Mouse (Mus musculus) midbrain, postnatal 0 days (tissue): ENCODE data around the gene Npas3. TPM values are rescaled to one million over a fixed set of nuclear protein-coding genes. Genes with fewer than 3 reads are reported as not detected.
A peak's percentile ranks its signal among the peaks of the same experiment; 100 is the strongest.

ENCODE experiments used
- ATAC-seq: fragments of 200-750 bp; cut with Nextera tagmentation; 2 replicates; pipeline ENCODE4 v1.8.0; 2017; ENCODE audit warnings: moderate number of reproducible peaks, mild to moderate bottlenecking, moderate TSS enrichment, moderate library complexity; ENCODE audit not compliant: low FRiP score
- DNase-seq: peaks from one replicate; pipeline ENCODE4 v3.0.0-alpha.2; 2015; ENCODE audit warnings: low spot score
- H3K27ac ChIP-seq: fragments of 300-500 bp; sonication (generic); 2 replicates; pipeline ENCODE4 v1.5.1; 2014; ENCODE audit warnings: low read depth, mild to moderate bottlenecking, low read length, mixed read lengths
- H3K27me3 ChIP-seq: fragments of 300-500 bp; sonication (generic); 2 replicates; pipeline ENCODE4 v1.6.1; 2014; ENCODE audit warnings: low read length, control low read depth, mixed read lengths; ENCODE audit not compliant: insufficient read depth
- H3K36me3 ChIP-seq: fragments of 300-500 bp; sonication (generic); 2 replicates; pipeline ENCODE4 v1.6.1; 2014; ENCODE audit warnings: low read length, control low read depth, mixed read lengths; ENCODE audit not compliant: insufficient read depth
- H3K4me1 ChIP-seq: fragments of 300-500 bp; sonication (generic); 2 replicates; pipeline ENCODE4 v1.6.1; 2014; ENCODE audit warnings: mild to moderate bottlenecking, control low read depth, antibody characterized with exemption, low read length, mixed read lengths; ENCODE audit not compliant: insufficient read depth
- H3K4me2 ChIP-seq: fragments of 300-500 bp; sonication (generic); 2 replicates; pipeline ENCODE4 v1.6.1; 2014; ENCODE audit warnings: low read depth, mild to moderate bottlenecking, low read length, mixed read lengths; ENCODE audit not compliant: poor library complexity, severe bottlenecking
- H3K4me3 ChIP-seq: fragments of 300-500 bp; sonication (generic); 2 replicates; pipeline ENCODE4 v1.5.1; 2014; ENCODE audit warnings: low read depth, mild to moderate bottlenecking, low read length, moderate library complexity
- H3K9ac ChIP-seq: fragments of 300-500 bp; sonication (generic); replicated peaks from 2 replicates; pipeline ENCODE4 v1.6.1; 2014; ENCODE audit warnings: mild to moderate bottlenecking, low read length, moderate library complexity, mixed read lengths; ENCODE audit not compliant: poor library complexity, severe bottlenecking
- H3K9me3 ChIP-seq: fragments of 300-500 bp; sonication (generic); 2 replicates; pipeline ENCODE4 v1.6.1; 2016; ENCODE audit warnings: low read length, control low read depth
- CTCF ChIP-seq: IDR thresholded peaks from 2 replicates; pipeline ENCODE4 v1.5.1; 2016; ENCODE audit warnings: antibody characterized with exemption, mild to moderate bottlenecking
- WGBS: fragments of 180-500 bp; shearing (Covaris S2); extraction: QIAGEN DNeasy Blood & Tissue Kit; methylation state at CpG from one replicate; pipeline ENCODE4 v1.1.7; 2014; 5-methylcytosine and 5-hydroxymethylcytosine counted together
- polyA plus RNA-seq: library from polyadenylated mRNA; unstranded; fragments of >200 nt; fragmentation: Nextera tagmentation; extraction: Ambion mirVana; gene quantifications from 2 replicates; pipeline ENCODE4 v1.2.1, GENCODE M21; 2015
- total RNA-seq: library from RNA; depleted of rRNA; stranded (reverse); fragments of >200 nt; gene quantifications from 2 replicates; pipeline ENCODE4 v1.2.3, GENCODE M21; 2014

Npas3 gene
- total and polyA plus RNA-seq, 2 experiments from 2014 or later = 34.2 to 53.8 TPM

DNA sequence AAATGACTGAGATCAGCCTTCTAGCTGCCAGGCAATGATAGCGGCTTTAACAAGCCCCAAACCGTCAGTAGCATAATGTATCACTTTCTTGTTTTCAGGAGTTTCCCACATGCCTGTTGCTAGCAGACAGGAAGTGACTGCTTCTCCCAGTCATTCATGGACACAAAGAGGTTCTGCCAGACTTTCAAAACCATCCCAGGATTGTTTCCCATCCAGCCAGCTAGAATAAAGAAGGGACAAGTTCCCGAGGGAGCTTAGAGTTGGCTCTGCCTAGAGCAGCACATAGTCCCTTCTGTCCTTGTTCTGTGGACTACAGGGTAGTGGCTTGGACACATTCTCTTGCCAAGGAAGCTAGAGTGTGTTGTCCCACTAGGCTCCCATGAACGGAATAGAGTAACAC, 157.4 kb downstream of the Npas3 start:
- ATAC-seq = peak; percentile 49; the same call in 1 of the 2 replicates
- no peak overlapping the region for H3K4me2 ChIP-seq
- H3K9me3 ChIP-seq = no peaks in the 10 kb centered on the region
- H3K4me3 ChIP-seq = no peak overlapping the region
- TF ChIP-seq CTCF = no peak
- WGBS = 49% methylated on average over 4 of the region's 4 CpGs
- peak; percentile 85 for DNase-seq
- no peaks in the 10 kb centered on the region for H3K27me3 ChIP-seq
- H3K27ac ChIP-seq = no peak overlapping the region
- H3K36me3 ChIP-seq = no peaks in the 10 kb centered on the region
- no peak overlapping the region for H3K9ac ChIP-seq
- peaks cover 3% of the 10 kb centered on the region; the same call in 1 of the 2 replicates for H3K4me1 ChIP-seq

DNA sequence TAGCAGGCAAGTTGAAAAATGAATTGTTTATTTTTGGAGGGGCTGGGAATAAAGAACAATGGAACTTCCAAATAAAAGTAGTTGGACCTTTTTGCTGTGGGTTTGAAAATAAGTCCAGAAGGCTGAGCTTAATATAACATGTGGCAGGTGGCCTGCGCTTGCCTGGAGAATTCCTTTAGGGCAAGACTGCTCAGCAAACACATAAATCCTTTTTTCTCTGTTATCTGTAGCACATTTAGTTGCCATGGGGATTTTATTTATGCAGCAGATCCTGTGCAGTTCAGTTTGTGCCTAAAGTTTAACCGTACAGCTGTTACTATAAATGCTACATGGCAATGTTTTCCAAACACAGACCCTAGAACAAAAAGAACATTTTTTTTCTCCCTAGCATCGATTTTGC, 159.3 kb downstream of the Npas3 start:
- ATAC-seq = no peak
- 23% methylated on average over 3 of the region's 3 CpGs for WGBS

DNA sequence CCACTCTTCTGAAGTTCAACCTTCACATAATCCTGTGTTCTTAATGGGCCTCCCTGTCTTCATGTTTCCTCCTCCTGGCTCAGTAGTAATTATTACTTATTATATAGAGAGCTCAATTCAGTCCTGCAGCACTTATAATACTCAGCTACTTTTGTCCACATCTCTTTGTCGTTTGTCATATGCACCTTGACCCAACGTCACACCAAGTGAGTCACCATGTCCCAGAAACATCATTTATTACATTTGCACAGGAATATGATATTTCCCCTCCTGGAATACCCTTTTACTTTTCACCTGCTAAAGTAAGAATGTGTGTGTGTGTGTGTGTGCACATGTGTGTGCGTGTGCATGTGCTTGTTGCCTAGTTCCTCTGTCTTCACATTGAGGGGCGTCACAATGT, 161.2 kb downstream of the Npas3 start:
- H3K9me3 ChIP-seq = no peaks in the 10 kb centered on the region
- 95% methylated on average over 4 of the region's 4 CpGs for WGBS
- H3K27me3 ChIP-seq = no peaks in the 10 kb centered on the region
- H3K4me2 ChIP-seq = no peak overlapping the region
- ATAC-seq (no peak), DNase-seq (no peak)
- no peak overlapping the region for H3K4me3 ChIP-seq
- no peaks in the 10 kb centered on the region for H3K36me3 ChIP-seq
- no peak overlapping the region for H3K9ac ChIP-seq
- no peak for TF ChIP-seq CTCF
- peaks cover 3% of the 10 kb centered on the region; the same call in 1 of the 2 replicates for H3K4me1 ChIP-seq
- no peak overlapping the region for H3K27ac ChIP-seq

More for the DNA sequence above, 159.3 kb downstream of the Npas3 start:
- no peak for TF ChIP-seq CTCF
- Histone ChIP-seq H3K27ac (no peak overlapping the region), H3K36me3 (no peaks in the 10 kb centered on the region), H3K4me3 (no peak overlapping the region), H3K4me1 (peaks cover 3% of the 10 kb centered on the region; the same call in 1 of the 2 replicates), H3K9me3 (no peaks in the 10 kb centered on the region), H3K27me3 (no peaks in the 10 kb centered on the region), H3K9ac (no peak overlapping the region), H3K4me2 (no peak overlapping the region)
- peak; percentile 14 for DNase-seq

DNA sequence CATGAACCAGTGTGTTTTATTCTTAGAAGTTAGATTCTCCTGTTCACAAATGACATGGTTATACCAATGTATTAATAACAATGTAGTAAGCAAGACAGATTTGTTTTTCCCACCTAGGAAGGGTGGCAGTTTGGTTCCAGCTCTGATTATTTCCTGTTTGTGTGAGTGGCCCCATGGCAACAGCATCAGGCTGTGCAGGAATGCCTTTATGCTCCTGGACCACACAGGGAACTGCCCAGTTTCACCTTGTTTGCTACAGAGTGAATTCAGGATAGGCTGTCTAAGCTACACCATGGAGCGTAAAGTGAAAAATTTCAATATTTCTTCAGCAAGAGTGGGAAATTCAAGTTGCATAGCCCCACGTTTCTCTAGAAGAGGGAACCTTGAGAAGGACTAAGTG, 162.2 kb downstream of the Npas3 start:
- H3K27me3 ChIP-seq = no peaks in the 10 kb centered on the region
- ATAC-seq = no peak
- H3K9ac ChIP-seq = no peak overlapping the region
- no peak overlapping the region for H3K4me2 ChIP-seq
- H3K36me3 ChIP-seq = no peaks in the 10 kb centered on the region
- H3K27ac ChIP-seq = no peak overlapping the region
- no peaks in the 10 kb centered on the region for H3K9me3 ChIP-seq
- peaks cover 3% of the 10 kb centered on the region; the same call in 1 of the 2 replicates for H3K4me1 ChIP-seq
- WGBS = 70% methylated on average over 2 of the region's 2 CpGs
- no peak for TF ChIP-seq CTCF
- no peak overlapping the region for H3K4me3 ChIP-seq
- DNase-seq = peak; percentile 19

DNA sequence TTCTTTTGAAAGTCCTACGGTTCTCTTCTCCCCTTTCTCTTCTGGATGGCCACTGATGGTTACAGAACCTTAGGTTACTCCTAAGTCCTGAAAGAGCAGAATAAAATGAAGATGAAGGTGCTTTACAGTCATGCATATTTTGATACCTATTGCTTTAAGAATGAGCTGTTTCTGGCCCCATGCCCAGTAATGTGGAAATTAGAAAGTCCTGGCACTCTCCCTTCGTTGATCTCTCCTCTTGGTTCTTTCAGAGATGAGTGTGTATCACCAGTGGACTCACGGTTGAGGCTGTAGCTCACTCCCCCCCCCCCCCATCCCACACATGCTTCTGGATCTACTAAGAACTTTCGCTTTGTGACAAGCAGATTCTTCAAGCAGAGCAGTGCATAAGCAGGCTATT, 167.6 kb downstream of the Npas3 start:
- H3K27me3 ChIP-seq = no peaks in the 10 kb centered on the region
- H3K4me1 ChIP-seq = no peaks in the 10 kb centered on the region
- ATAC-seq (no peak), DNase-seq (peak; percentile 29)
- H3K36me3 ChIP-seq = no peaks in the 10 kb centered on the region
- no peak overlapping the region for H3K4me2 ChIP-seq
- TF ChIP-seq CTCF = no peak
- no peak overlapping the region for H3K9ac ChIP-seq
- 50% methylated on average over 4 of the region's 4 CpGs for WGBS
- H3K9me3 ChIP-seq = no peaks in the 10 kb centered on the region
- no peak overlapping the region for H3K4me3 ChIP-seq
- H3K27ac ChIP-seq = no peak overlapping the region

DNA sequence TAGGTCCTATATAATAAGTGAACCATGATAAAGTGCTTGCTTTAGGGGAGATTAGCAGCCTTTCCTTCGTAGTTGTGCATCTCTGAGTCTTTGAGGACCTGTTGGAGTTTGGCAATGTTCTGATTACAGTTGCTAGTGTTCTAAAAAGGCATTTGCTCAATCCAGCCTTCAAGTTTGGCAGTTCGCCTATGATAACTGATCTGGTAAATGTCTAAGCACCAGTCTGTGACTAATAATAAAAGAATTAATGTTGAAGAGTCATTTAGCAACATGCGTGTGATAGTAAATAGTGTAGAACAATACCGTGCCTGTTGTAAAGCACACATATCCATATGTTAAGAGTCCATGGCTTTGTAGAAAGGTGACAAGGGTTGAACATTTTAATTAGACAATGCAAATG, 173.2 kb downstream of the Npas3 start:
- Histone ChIP-seq H3K4me1 (no peaks in the 10 kb centered on the region), H3K36me3 (no peaks in the 10 kb centered on the region), H3K9ac (no peak overlapping the region), H3K4me3 (no peak overlapping the region), H3K27me3 (no peaks in the 10 kb centered on the region), H3K4me2 (no peak overlapping the region), H3K27ac (no peak overlapping the region), H3K9me3 (no peaks in the 10 kb centered on the region)
- DNase-seq (no peak), ATAC-seq (no peak)
- TF ChIP-seq CTCF = no peak
- WGBS = 75% methylated on average over 4 of the region's 4 CpGs
